Mouse (Mus musculus): Measurements from ENCODE around the gene Scube2.

Scube2 gene

DNA sequence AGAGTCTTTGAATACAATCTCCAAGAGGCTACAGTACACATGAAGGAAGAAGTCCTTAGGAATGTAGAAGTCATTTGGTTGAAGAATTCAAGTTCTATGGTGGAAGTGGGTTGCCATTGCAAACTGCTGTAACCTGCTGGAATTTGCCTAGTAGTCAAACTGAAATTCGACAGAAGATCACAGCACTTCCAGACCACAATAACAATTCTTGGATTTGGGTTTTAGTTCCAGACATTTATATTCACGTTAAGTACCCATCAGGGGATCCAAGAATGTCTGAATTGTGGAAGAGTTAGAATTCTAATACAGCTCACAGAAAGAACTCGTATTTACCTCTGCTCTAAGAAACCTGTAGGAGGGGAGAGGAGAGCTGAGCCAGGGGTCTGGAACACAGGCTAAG is 14.9 kb downstream of the Scube2 start:
- DNase-seq: no peak

DNA sequence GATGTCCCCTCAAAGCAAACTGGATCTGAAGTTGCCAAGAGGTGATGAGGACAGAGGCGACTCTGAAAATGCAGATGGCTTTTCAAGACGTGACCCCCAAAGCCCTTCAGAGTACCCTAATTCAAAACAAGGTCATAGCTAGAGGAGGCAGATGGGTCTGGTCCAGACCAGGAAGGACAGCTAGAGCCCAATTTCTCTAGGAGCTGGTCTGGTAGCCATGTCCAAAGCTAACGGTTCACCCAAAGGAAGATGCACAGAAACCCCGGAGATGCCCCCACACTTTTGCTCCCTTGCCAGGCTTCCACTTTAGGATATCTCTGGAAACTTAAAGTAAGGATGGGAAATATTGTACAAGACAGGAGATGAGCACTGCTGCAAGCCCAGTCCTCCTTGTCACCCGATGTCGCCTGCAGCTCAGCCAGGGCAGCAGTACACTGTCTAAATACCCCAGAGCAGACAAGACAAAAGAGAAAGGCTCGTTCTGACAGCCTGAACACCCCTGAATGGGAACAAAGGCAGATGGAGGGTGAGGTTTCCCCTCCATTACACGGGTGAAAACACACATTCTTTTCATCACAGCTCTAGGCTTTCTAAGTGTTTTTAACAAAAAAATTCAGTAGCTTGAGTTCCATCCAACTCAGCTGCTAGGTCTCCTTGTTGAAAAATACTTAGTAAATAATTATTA is 15.6 kb downstream of the Scube2 start:
- DNase-seq: no peak

DNA sequence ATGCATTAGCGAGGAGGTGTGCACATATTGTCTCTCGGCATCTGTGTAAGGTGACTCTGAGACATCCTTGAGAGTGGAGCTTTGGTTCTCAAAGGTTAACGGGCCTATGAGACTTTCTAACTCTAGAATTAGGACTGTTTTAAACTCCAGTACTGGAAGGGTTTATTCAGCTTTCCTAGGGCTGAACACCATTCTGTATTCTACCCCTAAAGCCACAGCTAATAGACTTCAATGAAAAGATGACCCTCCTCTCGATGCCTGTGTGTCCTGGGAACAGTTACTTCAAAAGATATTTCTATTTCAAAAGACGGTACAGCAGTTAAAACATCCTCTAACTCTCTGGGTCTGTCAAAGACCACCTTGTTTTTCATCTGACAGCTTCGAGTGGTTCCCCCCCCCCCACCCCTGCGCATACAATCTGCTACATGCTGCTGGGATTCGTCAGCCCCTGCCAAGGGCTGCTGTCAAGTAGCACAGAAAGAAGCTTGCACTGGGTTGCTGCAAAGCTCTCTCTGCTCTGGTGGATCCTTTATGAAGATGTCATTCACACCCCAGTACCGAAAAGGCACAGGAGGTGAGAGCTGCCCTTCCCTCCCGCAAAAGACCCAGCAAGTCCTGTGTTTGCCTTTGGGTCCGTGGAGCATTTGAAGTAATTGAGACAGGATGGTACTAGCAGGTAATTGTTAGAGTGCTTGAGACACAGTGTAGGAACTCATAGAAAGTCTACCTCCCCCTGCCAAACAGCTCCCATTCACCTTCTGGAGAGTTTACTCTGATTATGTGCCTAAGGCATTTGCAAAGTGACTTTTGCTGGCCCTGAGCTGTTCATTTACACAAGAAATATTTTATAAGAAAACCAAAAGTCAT is 16.4 kb downstream of the Scube2 start:
- no peak for DNase-seq

DNA sequence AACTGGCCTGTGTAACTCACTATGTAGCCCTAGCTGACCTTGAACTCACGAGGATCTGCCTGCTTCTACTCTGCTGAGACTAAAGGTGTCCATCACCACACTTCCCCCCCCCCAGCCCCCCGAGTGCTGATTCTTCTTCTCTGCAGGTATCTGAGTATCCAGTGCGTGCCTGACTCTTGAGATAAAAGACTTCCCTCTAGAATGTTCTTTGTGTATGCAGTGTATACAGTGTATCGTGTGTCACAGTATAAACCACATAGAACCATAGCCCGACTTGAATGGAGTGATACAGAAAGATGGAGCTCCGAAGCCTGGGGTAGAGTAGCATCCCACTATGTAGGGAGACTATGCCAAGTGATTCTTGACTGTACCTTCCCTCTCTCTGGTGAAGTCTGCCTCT is 21.4 kb downstream of the Scube2 start:
- no peak for DNase-seq

DNA sequence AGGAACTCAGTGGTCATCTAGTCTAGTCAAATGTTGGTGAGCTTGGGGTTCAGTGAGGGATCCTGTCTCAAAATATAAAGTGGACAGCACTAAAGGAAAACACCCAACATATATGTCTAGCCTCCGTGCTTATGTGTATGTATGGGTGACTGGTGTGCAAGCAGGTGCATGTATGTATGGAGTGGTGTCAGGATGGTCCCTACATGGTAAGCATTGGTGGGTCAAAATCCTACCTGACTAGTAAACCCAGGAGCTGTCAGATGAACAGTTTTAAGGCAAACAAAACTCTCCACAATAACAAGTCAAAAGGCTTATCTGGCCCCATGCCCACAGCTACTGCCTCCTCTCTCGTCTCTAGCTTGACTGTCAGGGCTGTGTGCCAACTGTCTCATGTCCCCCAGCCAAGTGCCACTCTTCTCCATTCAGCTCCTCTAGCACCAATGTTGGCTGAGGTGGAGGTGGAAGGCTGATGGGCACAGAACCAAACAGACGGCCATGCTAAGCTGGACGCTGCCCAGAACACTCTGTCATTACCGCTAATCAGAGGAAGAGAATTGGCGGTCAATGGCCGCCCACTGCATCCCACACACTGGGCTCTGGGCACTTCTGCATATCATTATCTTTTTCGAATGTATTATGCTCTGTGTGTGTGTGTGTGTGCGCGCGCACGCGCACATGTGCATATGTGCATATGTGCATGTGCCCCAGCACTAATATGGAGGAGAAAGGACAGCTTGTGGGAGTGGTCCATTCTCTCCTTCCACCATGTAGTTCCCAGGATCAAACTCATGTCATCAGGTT is 23.7 kb downstream of the Scube2 start:
- DNase-seq: no peak

DNA sequence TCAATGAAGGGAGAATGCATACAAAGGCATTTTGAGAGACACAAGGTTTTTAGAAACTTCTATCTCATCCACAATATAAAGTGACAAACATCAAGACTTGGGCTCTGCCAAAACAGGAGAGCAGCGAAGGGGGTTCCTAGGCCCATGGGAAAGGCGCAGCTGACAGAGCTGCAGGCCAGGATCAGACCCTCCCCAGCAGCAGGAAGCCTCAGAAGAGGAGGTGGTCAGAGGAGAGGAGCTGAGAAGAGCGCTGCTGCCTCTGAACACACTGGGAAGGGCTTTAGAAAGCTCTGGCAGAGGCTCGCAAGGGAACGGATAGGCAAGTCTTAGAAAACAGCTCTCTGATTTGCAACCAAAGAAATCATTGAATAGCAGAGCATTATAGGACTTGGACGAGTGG is 24.4 kb downstream of the Scube2 start:
- DNase-seq: no peak

DNA sequence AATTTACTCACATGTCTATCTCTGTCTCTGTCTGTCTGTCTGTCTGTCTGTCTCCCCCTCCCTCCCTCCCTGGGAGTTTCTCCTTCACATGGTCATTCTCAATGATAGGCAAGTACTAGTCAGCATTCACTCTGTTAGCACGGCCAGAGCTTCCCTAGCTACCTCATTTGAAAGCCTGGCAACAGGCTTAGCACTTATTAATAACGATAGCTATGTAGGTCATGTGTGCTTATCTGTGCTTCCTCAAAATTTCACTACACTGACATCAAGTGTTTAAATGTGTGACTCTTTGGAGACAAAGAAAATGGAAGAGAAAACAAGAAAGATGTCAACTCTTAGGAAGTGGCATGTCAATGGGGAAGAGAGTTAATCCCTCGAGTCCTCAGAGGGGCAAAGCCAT is 26.9 kb downstream of the Scube2 start:
- DNase-seq: no peak

DNA sequence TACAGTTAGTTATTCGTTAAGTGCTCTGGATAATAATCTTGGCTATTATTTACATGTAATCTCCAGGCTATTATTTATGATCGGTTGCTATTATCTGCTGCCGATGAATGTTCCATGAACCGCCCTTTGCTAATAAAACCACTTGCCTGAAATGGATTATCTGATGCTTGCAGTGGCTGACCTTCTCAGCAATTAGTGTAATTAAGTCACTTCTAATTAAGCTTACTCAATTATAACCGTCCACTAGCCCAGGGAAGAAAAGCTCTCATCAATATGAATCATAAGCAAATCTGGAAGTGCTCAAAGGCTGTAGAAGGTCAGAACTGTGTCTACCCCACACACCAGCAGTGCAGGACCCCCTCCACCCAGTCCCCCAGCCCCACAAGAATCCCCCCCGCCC is 27.8 kb downstream of the Scube2 start:
- DNase-seq: no peak

DNA sequence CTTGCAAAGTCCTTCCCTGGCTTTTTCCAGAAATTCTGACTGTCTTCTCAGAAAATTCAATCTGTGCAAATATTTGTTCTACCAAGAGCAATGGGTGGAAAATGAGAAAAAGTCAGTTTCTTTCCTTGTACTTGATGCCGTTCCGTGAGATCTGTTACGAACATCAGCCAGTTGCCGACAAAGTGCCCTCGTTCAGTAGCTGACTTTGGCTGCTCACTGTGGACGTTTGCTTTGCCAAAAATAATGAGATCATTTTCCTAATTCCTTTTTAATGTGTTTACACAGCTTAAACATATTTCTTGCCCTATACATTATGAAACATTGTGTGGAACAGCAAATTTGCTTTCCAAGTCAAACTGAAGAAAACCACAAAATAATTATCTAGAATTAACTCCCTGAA is 30.6 kb downstream of the Scube2 start:
- no peak for DNase-seq

DNA sequence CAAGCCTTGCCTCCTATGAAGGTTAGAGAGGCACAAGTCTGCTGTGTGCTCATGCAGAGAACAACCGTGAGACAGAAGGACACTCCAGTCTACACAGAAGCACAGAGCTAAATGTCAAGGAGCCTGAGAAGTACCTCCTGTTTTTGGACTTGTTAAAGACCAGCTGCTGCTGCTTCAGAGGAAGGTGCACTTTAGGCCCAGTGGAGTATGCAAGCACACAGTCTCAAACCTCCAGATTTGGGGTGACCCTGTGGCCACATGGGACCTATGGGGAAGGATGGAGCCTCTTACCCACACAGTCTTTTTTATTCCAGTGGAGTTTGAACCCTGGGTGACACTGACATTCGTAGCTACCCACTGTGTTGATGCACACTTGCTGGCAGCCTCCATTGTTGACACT is 34.1 kb downstream of the Scube2 start:
- DNase-seq: no peak

DNA sequence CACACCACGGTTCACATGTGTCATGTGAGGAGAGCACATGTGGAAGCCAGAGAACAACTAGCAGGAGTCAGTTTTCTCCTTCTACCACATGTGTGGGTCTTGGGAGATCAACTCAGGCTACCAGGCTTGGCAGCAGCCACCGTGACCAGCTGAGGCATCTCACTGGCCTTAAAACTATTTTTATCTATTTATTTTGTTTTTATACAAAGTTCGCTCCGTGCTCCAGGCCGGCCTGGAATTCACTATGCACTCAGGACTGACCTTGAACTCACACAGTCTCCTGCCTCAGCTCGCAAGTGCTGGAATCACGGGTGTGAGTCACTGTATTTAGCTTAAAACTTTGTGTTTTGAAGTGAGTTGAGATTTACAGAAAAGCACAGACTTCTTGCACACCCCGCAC is 38.6 kb downstream of the Scube2 start:
- no peak for DNase-seq

DNA sequence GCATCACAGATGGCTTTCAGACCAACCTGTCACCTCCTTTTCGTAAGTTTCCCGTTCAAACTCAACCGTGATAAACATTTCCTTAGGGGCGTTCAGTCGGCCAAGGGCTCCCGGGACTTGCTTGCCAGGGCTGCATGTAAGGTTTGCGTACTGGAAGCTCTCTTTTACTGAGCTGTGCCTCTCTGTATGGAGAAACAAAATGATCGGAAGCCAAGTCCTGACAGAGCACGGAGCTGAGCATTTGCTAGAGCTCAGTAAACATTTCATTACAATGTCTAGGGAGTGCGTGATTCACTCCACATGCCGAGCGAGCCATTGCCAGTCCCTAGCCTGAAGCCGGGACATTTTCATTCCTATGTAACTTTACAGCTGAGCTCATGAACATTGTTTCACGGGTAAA is 40.2 kb downstream of the Scube2 start:
- no peak for DNase-seq

DNA sequence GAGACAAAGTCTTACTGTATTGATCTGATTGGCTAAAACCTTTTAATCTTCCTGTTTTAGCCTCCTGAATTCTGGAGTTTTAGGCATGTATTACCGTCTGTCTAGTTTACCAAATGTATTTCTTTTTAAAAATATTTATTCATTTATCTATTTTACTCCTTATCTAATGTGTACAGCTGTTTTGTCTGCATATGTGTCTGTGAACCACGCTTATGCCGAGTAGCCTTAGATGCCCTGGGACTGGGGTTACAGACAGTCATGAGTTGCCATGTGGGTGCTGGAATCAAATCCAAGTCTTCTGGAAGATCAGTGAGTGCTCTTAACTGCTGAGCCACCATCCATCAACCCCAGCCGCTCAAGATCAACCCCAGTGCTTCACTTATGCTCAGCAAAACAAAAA is 46.9 kb downstream of the Scube2 start:
- no peak for DNase-seq

DNA sequence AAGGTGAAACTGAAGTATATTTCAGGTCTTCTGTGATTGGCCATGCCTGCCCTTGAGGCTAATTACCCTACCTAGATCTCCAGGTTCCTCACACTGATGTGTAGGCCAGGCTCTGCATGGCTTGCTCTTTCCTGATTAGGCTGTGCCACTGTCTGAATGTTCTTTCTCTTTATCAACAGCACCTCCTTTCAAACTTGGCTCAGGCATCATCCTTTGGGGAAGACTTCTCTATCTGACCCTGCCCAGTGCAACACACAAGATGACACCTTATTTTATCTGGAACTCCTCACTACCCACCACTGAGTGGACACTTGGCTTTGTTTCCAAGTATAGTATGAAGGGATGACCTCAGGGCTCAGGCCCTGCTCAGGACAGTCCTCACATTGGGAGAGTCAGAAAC is 47.5 kb downstream of the Scube2 start:
- no peak for DNase-seq

DNA sequence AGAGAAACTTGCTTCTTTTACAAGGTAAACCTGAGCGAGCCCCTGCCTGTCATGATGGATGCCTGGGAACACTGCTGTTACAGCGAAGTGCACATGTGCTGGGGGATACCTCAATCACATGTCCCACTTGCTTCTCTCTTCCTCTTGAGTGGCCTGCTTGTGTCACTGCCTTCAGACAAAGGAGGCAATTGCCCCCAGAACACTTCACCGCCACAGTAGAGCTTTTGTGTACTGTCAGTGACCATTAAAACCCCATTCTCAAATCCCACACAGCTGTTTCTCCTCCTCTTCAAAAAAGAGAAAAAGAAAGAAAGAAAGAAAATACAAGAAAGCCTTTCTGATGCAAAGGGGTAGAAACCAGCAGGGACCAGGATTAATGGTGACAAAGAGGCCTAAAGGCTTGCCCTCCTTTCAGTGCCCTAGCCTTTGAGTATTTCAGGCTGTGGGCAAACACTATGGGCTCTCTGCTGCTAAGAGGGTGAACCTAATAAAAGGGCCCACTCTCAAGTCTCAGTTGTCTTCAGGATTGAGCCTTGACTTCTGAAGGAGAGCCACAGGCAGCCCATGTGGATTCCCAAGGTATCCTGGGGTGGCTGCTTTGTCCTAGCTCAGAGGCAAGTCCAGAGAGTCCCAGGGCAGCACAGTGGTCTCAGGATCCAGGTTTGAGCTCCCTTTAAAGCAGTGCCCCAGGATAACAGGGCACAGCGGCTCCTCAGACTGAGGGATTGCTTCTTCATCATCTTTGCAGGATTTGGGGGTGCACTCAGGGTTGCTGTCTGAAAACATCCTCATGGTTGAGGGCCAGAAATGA is 51.9 kb downstream of the Scube2 start:
- DNase-seq: no peak

DNA sequence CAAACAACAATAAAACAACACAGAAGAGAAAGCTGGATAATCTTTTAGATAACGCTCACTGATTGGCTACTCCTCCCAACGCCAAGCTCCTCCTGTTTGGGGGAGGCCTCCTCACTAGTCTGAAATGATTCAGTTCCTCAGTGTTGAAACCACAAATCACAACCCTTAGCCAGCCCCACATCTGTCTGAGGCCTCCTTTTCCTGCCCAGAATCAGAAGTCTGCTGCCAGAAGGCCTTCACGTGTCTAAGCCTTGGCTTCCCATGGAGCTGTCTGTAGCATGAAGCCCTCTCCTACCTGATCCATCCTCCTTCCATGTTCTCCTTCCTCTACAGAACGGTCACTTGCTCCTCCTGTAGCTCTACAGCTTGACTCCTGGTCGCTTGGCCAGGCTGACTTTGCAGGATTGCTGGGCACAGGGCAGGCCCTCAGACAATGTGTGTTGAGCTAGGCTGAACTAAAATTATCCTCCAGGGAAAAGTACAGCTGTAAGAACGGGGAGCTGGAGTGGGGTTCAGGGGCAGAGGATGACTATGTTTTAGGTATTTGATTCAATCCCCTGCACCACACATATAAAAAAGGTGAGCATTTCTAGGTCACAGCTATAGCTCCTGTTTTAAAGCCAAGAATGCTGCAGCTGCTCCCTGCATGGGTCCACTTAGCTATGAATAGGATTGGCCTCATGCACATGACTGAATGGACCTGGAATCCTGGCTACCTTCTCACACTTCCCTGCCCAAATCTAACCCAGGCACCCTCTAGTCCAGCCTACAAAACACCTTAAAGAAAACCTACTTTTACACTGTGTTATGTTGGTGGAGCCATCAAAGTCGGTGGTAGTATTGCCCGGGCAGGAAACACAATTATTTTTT is 57.6 kb downstream of the Scube2 start:
- no peak for DNase-seq

DNA sequence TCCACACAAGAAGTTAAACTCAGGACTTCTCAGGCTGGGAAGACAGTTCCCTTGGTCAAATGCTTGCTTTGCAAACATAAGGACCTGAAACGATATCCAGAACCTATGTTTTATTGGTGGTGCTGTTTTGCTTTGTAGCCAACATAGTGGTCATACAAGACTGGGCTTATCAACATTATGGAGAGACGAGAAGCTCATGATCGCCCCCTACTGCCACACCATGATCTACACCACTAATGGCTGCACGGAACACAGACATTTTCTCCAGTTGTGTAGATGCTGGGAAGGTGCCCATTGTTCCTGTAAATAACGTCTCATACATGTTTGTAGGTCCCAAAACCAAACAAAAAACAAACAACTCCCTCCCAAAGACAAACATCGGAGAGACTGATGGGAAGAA is 60.6 kb downstream of the Scube2 start:
- peak; percentile 36 for DNase-seq

DNA sequence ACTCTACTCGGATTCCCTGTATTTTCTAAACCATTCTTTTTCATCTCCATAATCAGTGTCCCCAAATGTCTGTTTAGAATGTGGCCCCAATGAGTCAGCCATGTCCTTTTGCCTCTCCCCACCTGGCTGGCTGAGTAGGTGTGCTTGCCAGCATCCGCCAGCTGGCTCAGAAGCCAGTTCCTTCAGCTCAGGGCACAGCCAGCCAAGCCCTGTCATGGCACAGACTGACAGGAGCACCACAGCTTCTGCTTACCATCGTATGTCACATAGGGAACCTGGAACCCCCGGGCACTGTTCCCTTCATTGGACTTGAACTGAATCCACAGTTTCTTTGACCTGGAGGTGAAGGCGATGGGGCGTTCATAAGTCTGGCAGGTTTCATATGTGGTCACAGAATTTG is 61.1 kb downstream of the Scube2 start:
- no peak for DNase-seq

DNA sequence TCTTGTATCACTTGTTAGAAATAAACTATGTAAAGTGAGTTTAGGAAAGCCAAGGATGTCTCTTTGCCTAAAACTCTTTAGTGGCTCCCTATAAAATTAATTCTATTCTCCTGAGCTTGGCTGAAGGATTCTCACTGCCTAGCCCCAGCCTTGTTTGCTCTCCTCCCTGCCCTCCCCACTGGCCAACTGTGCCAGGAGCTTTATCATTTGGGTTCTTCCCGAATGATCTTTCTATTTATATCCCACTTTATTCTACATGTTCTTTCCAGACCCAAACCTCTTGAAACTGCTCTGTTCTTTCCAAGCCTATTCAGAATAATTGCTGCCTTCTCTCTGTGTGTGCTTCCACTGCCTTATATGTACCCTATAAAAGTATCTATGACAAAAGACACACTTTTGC is 62.0 kb downstream of the Scube2 start:
- DNase-seq: no peak

DNA sequence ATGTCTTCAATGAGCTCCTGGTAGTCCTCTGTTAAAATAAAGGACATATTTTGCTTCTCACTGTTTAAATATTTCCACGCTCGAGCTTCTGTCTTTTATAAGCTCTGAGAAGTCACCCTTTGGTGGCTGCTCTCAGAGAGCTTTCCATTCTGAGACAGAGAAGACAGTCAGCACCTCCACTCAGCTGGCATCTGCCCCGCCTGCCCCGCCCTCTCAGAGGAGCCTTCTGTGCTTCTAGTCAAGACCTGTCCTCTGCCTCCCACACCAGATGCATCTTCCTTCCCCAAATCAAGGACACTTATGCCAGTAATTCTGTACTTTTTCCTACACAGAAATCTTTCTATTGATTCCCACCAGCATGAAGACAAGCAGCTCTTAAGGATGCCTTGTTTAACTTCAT is 64.9 kb downstream of the Scube2 start:
- DNase-seq: no peak

DNA sequence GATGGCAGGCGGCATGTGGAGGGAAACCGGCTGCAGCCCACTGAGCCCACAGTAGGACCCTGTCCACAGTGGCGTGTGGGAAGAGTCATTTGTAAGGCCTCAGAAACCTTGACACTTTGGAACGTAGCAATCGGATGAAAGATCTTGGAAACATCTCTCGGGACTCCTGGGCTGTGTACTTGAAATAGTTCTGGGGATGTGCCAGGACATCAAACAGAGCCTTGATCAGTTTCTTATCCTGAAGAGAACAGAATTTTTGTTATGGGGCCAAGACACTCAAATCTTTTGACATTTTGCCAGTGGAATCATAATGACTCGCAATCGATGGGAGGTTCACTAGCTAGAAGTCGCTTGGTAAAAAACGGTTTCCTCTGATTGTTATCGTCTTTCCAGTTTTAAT is 66.3 kb downstream of the Scube2 start:
- no peak for DNase-seq

DNA sequence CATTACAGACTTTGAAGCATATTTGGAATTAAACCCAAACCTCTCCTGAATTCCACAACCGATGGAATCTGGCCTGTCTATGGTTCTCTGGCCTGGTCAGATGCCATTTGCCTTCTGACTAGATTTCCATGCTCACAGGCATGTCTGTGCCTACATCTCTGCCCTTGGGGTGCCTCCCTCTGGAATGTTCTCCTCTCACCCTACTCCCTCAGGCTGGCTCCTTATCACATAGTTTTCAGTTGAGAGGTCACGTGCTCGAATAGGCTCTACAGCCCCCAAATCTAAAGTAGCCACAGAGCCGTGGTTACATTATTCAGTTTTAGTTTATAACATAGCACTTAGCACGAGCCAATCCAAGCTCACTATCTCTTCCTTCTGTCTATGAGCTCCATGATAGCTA is 69.9 kb downstream of the Scube2 start:
- DNase-seq: no peak
